Mouse (Mus musculus) heart, adult 9 months (tissue): Measurements from ENCODE around the gene Cnbd2.
"Not testable (repeated sequence)": the region's sequence is repeated elsewhere in the genome, so short reads cannot be mapped to it uniquely, and the experiment has no call there.

ENCODE experiments used
- DNase-seq, 2 experiments: peaks; one replicate each; pipeline ENCODE4 v3.0.0; 2022; ENCODE audit warnings: low spot score in 2 of 2

Gene Cnbd2

DNA sequence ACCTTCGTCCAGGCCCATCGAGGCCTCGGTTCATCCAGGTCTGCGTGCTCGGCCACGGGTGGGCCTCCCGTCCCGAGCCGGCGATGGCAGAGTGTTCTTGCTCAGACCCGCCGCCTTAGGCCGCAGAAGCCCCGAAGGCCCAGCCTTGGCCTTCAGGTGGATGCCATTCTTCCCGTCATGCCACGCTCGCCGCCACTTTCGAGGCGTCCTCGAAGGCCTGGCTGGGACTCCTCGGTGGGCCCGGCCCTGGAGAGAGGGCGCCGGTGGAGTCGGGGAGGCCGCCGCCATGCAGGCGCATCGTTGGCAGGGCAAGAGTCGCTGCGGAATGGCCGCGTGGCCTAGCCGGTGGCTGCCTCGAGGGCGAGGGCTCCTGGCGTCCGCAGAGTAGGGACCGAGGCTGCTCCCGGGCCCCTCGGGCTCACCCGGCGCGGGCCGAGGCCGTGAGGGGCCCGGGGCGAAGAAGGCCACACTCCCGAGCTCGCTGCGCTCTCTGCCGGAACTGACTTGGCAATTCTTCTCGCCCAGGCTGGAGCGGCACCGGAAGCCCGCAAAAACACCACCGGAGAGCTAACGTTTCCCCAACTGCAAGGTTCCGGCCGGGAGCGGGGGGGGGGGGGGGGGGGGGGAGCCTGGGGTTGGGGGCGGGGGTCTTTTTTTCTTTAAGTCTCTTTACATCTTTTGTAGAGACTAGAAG lies 80.5 kb downstream of the Cnbd2 start:
- DNase-seq: peak; percentile 66 to 75

DNA sequence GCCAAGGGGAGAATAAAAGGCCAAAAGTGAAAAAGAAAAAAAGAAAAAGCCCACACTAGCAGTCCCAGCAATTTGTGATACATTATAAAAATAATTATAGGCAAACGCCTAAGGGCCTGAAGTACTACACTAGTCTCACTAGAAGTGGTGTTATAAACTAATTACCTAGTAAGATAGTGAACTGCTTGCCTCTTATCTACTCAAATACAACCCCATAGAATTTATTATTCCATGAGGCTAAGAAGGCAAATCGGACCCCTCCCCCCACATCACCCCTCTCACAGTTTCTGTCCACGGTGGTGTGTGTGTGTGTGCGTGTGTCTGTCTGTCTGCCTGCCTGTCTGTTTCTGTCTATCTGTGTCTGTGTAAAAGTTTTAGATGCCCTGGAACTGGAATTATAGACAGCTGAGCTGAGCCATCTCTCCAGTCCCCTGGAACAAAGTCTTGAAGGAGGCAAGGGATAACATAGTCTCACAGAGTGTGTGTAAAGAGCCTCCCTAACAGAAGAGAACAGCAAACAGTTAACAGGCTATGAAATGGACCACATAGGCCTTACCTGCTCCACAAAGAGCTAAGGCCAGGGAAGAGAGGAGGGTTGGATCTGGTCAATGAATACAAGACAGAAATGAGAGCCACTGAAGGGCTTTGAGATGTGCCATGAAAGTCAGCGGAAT lies 81.2 kb downstream of the Cnbd2 start:
- DNase-seq: no peak

DNA sequence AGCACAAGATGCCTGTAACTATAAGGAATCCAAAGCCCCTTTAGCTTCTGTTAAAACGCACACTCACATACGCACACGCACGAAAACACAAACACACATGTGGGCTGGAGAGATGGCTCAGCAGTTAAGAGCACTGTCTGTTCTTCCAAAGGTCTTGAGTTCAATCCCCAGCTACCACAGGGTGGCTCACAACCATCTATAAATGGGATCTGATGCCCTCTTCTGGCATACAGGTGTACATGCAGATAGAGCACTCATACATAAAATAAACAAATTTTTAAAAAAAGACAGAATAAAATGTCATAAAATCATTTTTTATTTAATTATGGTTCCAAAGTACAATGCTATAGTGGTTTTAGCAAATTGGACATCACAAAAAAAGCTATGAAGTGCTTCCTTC lies 82.2 kb downstream of the Cnbd2 start:
- DNase-seq: no peak

DNA sequence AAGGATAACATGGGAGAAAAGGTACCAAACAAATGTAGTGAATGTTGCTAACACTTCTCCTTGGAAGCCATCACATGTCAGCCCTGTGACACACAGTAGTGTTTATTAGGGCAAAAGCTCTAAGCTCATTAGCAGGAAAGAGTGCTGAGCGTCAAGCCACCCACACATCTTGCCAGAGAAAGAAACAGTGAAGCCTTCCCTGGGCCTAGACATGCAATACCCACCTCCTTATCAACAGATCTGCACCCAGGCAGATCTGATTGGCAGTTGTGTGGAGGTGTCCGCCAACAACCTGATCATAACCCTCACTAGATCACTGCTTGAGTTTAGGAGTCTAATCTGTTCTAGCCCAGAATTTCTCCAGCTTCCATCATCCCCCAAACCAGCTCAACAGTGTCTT lies 84.0 kb downstream of the Cnbd2 start:
- DNase-seq: no peak

DNA sequence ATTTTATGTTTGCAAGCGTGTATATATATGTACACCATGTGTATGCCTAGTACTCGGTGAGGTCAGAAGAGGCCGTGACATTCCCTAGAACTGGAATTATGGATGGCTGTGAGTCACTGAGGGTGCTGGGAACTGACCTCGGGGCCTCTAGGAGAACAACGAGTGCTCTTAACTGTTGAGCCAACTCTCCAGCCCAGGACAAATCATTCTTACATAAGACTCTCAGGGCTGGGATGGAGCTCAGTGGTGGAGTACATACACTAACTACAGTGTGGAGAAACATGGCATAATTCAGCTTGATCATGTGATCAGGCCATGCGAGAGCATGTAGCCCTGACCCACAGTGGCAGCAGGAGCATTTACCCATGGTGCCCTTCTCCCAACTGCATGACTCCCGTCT lies 85.9 kb downstream of the Cnbd2 start:
- no peak for DNase-seq

DNA sequence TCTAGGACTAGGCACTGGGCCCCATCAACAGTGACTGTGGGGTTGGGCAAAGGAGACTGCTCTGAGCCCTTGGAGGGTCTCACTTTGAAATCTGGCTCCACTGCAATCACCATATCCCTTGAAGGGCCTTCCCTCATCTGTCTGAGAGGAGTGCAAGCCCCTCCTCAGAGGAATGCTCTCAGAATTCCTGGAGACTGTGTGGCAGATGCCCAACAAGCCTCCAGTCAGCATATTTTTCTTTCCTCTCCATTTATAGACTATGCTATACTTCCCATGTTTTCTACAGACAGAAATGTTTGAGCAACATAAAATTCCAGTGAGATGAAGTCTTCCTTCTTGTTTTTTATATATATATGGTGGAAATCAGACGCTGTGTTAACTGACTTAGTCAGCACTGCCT lies 87.4 kb downstream of the Cnbd2 start:
- DNase-seq: no peak

DNA sequence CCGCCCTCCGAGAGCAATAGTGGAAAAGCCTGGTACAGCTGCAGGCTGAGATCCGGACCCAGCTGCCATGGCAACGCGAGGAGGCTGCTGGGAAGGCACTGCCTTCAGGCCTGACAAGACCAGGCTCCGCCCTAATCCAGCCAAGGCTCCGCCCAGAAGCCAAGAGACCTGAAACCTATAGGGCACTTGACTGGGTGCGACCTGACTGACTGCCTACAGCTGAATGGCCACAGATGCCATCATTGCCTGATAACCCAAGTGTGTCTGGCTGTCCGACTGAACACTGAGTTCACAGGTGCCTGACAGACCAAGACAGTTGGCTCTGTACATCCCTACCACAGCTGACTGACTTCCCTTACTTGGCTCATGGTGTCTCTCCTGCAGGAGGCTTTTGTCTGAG lies 89.2 kb downstream of the Cnbd2 start:
- DNase-seq: no peak

DNA sequence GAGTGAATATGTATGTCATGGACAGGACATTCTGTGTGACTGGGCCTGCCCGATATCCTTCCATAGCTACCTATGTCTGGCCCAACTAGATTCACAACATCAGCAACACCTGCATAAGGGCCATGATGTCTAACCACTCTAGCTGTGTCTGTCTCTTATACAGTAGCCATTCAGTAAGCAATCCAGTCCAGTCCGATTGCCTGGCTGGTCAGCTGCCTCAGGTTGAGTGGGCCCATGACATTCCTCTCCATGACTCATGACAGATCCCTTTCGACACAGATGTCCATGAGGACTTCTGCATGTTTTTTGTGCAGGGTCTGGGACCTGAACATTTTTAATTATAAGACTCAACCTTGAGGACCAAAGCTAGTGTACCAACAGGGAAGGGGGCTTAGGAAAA lies 89.9 kb downstream of the Cnbd2 start:
- DNase-seq: no peak

DNA sequence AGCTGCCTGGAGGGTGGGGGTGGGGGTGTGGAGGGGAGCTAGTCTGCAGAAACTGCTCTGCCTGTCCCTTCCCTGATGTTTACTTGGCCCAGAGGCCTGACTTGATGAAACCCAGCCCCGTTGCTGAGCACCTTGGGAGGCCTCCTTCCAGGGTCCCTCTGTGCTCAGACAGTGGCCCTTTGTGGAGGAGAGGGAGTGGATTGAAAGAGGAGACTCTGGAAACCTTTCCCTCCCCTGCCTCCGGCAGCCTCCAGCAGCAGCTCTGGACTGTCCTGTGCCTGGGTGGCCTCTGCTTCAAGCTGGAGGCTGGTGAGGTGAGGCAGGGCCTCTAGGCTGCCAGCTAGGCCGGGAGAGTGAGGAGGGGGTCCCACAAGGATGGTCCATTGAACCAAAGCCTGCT lies 94.9 kb downstream of the Cnbd2 start:
- DNase-seq: no peak

DNA sequence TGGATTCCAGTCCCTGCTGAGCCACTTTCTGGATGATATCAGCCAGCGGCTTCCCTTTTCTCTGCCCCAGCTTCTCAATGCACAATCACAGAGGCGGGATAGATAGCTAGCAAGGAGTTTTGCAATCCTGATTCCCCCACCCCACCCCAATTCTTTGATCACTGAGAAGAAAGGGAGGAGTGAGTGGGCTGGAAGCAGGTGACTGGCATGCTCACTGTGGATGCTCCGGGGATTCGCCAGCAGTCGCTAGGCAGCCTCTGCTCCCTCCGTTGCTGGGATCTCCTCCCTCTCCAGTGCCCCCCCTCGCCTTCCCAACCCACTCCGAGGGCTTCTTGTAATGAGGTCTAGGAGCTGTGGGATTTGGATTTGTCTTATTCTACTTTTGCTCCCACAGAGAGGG lies 96.1 kb downstream of the Cnbd2 start:
- no peak for DNase-seq

DNA sequence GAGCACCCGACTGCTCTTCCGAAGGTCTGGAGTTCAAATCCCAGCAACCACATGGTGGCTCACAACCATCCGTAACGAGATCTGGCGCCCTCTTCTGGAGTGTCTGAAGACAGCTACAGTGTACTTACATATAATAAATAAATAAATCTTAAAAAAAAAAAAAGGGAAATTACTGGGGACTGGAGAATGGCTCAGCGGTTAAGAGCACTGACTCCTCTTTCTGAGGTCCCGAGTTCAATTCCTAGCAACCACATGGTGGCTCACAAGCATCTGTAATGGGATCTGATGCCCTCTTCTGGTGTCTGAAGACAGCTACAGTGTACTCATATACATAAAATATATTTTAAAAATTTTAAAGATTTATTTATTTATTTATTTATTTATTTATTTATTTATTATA lies 99.2 kb downstream of the Cnbd2 start:
- DNase-seq: not testable (repeated sequence)

DNA sequence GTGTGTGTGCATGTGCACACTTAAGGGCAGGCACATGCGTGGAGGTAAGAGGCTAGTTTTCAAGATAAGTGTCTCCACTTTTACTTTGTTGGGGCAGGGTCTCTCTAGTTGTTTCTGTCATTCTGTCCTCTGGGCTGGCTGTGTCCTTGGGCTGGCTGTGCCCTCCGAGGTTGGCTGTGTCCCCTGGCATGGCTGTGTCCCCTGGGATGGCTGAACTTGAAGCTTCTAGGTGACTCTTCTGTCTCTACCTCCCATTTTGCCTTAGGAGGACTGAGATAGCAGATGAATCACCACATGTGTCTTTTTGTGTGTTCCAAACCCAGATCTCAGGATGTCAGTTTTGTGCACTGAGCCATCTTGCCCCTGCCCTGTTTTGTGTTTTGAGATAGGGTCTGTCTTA lies 102.9 kb downstream of the Cnbd2 start:
- DNase-seq: no peak

DNA sequence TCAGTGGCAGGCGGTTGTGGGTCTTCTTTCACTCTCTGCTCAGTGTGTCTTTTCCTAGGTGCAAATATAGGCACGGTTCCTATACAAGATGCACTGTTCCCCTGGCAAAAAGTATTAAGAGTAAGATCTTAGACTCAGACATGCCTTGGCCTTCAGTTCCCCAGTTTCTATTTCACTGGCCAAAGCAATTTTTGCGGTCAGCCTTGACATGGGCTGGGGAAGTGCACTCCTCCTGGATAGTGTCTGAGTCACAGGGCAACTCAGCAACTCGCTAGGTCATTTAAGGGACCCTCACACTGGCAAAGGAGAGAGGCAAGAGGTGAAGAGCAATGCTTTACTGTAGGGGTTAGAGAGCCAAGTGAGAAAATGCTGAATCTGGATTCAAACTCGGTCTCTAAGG lies 103.6 kb downstream of the Cnbd2 start:
- DNase-seq: no peak

DNA sequence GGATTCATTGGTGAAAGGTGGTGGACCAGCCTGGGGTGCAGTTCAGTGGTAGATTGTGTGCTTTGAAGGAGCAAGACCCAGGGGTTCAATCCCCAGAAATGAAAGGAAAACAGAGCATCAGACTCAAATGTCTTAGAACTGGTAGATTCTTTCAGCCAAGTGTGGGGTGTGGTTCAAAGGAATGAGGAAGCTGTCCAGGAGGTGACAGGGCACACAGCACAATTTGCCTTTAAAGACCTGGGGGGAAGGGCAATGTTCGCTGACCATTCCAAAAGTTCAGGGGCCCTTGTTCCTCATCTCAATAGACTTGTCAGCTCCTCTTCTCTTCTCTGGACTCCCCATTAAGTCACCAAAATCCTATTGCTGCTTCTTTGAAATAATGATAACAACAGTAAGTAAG lies 105.1 kb downstream of the Cnbd2 start:
- no peak for DNase-seq

DNA sequence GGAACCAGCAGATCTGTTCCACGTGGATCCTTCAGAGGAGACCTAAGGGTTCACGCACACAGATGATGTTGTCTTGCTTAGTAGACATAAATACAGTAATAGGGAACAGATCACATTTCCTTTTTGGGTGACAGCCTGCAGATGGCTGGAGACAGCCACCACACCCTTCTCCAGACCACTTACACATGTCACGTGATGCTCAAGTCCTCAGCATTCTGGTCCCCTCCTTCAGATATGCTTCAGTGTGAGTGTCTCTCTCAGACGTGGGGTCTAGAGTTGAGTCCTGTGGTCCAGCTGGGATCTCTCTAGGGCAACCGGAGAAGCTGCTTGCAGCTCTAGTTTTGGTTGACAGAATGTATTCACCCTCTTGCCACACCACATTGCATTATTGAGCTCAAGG lies 106.4 kb downstream of the Cnbd2 start:
- no peak for DNase-seq

DNA sequence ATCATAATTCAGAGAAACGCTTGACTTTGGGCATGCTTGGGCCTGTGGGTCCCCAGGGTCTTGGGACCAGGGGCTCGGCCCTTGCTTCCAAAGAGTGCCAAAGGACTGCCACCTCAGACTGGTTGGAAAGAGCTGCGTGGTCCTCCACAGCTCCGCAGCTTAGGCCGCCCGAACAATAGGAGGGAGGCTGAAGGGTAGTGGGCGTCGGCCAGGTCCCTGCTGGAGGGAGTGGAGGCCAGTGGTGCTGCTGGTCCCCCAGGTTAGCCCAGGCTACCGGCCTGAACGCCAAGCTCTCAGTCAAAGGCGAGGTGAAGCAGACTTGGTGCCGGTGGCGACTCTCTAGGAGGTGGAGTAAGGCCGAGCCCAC lies 108.2 kb downstream of the Cnbd2 start:
- no peak for DNase-seq

DNA sequence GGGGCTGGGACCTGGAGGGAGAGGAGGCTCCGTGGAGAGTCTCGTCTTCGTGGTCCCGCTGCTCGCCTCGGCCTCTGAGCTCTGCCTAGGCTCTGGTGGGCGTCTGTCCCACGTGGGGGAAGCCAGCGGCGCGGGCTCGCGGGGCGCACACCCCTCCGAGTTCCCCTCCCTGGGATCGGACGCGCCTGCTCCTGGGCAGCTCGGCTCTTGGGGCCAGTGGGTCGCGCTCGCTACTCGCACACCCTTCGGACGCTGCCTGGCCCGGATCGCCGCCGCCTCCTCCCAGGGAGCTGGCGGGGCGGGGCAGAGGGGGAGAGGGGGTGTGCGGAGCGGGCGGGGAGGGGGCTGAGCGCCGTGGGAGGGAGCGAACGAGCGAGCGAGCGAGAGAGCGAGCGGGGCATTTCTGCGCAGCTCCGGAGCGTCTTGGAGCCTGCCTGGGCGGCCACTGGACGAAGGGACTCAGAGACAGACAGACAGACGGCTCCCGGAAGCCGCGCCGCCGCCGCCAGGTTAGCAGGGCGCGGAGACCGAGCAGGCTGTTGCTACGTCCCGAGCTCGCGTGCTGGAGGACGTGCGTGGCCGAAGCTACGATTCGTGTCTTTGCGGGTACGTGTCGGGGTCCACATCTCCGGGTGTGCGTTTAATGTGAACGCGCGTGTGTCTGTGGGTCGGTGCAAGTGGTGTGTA lies 108.7 kb downstream of the Cnbd2 start, which contains the start of gene Epb41l1:
Gene Epb41l1 (plus strand): TSS at position 216 of the 687 bp plus-strand sequence.
- DNase-seq: peak; percentile 26 to 30

DNA sequence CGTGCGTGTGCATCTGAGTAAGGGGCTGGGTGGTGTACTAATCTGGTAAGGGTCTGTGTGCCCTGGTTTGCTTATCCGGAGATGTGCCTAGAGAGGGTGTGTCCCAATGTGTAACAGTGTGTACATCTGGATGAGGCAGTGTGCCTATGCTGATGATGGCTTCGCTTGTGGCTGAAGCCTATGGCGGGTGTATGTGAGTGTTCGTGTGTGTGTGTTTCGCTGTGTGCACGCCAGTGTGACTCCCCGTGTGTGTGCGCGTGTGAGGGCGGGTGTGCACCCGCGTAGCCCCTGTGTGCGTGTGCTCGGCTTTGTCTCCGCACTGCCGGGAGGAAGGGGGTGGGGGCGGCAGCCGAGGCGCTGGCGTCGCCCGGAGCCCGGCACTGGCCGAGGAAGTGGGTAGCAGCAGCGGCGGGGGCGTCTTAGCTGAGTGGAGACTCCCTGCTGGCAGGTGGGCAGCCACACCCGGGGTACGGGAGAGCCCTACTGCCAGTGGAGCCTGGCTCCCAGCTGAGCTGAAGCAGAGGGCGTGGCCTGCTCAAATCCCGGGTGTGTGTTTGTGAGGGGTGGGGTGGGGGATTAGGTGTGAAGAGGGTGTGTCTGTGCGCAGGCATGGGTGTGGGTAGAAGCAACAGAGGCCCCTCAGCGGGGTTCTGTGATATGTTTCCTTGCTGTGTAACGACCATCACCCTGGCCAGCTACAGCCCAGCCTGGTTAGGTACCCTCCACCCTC lies 109.4 kb downstream of the Cnbd2 start:
- DNase-seq: no peak

DNA sequence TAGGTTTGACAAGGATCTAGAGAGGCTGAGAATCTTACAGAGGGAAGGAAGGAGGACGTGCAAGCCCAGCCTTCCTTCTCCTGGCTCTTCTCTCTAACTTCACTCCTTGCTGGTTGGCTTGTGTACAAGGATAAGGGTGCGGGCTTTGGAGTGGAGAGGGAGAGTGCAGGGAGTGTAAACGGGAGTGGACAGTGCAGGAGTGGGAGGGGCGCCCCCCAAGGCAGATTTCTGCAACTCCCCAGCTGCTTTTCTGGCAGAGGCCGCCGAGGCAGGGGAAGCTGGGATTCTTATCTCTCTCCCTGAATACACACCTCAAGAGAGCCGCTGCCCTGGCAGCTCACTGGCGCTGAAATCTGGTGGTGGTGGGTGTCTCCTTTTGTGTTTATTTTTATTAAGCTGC lies 110.5 kb downstream of the Cnbd2 start:
- no peak for DNase-seq

DNA sequence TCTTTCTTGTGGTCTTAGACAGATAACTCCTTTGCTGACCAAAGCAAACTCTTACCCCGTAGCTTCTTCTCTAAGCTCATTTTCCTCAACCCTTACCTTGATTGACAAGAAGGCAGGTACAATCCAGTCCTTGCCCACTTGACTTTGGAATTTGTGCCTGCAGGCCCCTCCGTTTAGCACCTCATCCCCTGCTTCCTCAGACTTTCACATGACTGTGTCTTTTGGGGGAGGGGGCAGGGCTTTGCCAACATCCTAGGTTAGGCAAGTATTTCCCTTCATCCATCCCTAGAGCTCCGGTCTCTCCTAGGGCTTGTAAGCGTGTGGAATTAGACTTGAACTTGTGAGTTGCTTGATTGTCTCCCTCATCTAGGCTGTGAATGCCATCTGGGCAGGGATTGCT lies 111.6 kb downstream of the Cnbd2 start:
- DNase-seq: no peak
